Mouse (Mus musculus): ENCODE measurements around the gene Galnt14. TPM values are rescaled to one million over a fixed set of nuclear protein-coding genes. Genes with fewer than 3 reads are reported as not detected.

Galnt14 gene
- polyA plus RNA-seq, 1 experiment from 2014 or later: 5.6 TPM

DNA sequence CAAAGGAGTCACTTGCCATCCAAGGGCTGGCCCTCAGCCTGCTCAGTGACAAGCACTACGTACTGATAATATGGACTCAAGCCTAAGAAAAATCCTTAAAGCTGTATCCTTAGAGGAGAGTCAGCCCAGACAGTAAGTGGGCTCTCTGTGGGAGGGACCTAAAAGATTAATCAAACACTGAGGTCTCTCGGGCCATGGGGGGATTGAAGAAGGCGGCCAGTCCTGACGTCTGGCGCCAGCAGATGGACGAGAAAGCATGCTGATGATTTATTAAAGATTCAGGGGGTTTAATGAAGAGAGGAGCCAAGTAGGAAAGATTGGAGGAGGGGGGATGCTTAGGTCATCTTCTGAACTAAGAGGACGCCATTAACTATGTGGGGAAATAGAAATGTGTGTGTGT lies 162.1 kb downstream of the Galnt14 start:
- ATAC-seq (ENCODE audit: low read depth): peak; percentile 30; the same call in 1 of the 2 replicates
- Histone ChIP-seq H3K9me3 (ENCODE audit: control insufficient read depth, low read length) (no peaks in the 10 kb centered on the region), H3K36me3 (ENCODE audit: control insufficient read depth, insufficient read depth, low read length) (no peaks in the 10 kb centered on the region), H3K27me3 (replicated peaks; ENCODE audit: control insufficient read depth, insufficient read depth, low read length) (no peaks in the 10 kb centered on the region), H3K4me2 (ENCODE audit: low read depth, low read length) (no peak overlapping the region), H3K4me1 (ENCODE audit: control insufficient read depth, insufficient read depth, low read length) (no peaks in the 10 kb centered on the region), H3K4me3 (ENCODE audit: low read depth, low read length) (no peak overlapping the region), H3K9ac (ENCODE audit: low read depth, low read length) (no peak overlapping the region), H3K27ac (replicated peaks; ENCODE audit: low read depth, low read length) (no peak overlapping the region)
- no peak for DNase-seq (ENCODE audit: low spot score)
- WGBS: 63% methylated on average over 7 of the region's 7 CpGs

DNA sequence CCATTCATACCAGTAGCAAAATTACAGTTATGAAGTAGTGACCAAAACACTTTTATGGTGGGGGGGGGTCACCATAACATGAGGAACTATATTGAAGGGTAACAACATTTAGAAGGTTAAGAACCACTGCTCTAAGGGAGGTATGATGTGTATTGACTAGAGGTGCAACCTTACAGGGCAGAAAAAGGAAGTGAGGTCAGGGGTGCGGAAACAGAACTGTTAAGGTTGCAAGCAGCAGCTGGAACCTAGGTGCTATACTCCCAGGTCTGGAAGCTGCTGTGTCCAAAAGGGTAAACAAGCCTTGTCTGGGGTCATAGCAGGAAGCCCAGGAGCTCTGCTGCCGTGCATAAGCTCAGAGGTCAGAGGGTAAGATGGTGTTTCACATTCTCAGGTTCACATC lies 162.8 kb downstream of the Galnt14 start:
- Histone ChIP-seq H3K4me2 (ENCODE audit: low read depth, low read length) (no peak overlapping the region), H3K27me3 (replicated peaks; ENCODE audit: control insufficient read depth, insufficient read depth, low read length) (no peaks in the 10 kb centered on the region), H3K36me3 (ENCODE audit: control insufficient read depth, insufficient read depth, low read length) (no peaks in the 10 kb centered on the region), H3K4me3 (ENCODE audit: low read depth, low read length) (no peak overlapping the region), H3K27ac (replicated peaks; ENCODE audit: low read depth, low read length) (no peak overlapping the region), H3K9ac (ENCODE audit: low read depth, low read length) (no peak overlapping the region), H3K9me3 (ENCODE audit: control insufficient read depth, low read length) (no peaks in the 10 kb centered on the region), H3K4me1 (ENCODE audit: control insufficient read depth, insufficient read depth, low read length) (no peaks in the 10 kb centered on the region)
- no peak for DNase-seq (ENCODE audit: low spot score)
- no peak for ATAC-seq (ENCODE audit: low read depth)
- 52% methylated on average over 2 of the region's 2 CpGs for WGBS

- H3K4me2 ChIP-seq (ENCODE audit: low read depth, low read length): no peak overlapping the region
- H3K27ac ChIP-seq (replicated peaks; ENCODE audit: low read depth, low read length): no peak overlapping the region
- no peak overlapping the region for H3K9ac ChIP-seq (ENCODE audit: low read depth, low read length)
- 86% methylated on average over 9 of the region's 9 CpGs for WGBS
- ATAC-seq (ENCODE audit: low read depth): no peak
- no peak for DNase-seq (ENCODE audit: low spot score)
- no peaks in the 10 kb centered on the region for H3K4me1 ChIP-seq (ENCODE audit: control insufficient read depth, insufficient read depth, low read length)
- no peaks in the 10 kb centered on the region for H3K27me3 ChIP-seq (replicated peaks; ENCODE audit: control insufficient read depth, insufficient read depth, low read length)
- no peak overlapping the region for H3K4me3 ChIP-seq (ENCODE audit: low read depth, low read length)
- no peaks in the 10 kb centered on the region for H3K9me3 ChIP-seq (ENCODE audit: control insufficient read depth, low read length)
- H3K36me3 ChIP-seq (ENCODE audit: control insufficient read depth, insufficient read depth, low read length): no peaks in the 10 kb centered on the region
Observed at GRCm38 (mm10) chr17:73541911-73542310, 168.3 kb downstream of the Galnt14 start.

- H3K36me3 ChIP-seq (ENCODE audit: control insufficient read depth, insufficient read depth, low read length): no peaks in the 10 kb centered on the region
- no peak for ATAC-seq (ENCODE audit: low read depth)
- H3K9ac ChIP-seq (ENCODE audit: low read depth, low read length): no peak overlapping the region
- no peak overlapping the region for H3K4me3 ChIP-seq (ENCODE audit: low read depth, low read length)
- no peak overlapping the region for H3K4me2 ChIP-seq (ENCODE audit: low read depth, low read length)
- no peaks in the 10 kb centered on the region for H3K9me3 ChIP-seq (ENCODE audit: control insufficient read depth, low read length)
- no peak for DNase-seq (ENCODE audit: low spot score)
- 33% methylated on average over 1 of the region's 1 CpGs for WGBS
- H3K27me3 ChIP-seq (replicated peaks; ENCODE audit: control insufficient read depth, insufficient read depth, low read length): no peaks in the 10 kb centered on the region
- no peak overlapping the region for H3K27ac ChIP-seq (replicated peaks; ENCODE audit: low read depth, low read length)
- no peaks in the 10 kb centered on the region for H3K4me1 ChIP-seq (ENCODE audit: control insufficient read depth, insufficient read depth, low read length)
Observed at GRCm38 (mm10) chr17:73541233-73541570, 169.1 kb downstream of the Galnt14 start.

GRCm38 (mm10) chr17:73540409-73541232 lies 169.6 kb downstream of the Galnt14 start:
- no peak overlapping the region for H3K27ac ChIP-seq (replicated peaks; ENCODE audit: low read depth, low read length)
- 19% methylated on average over 14 of the region's 14 CpGs for WGBS
- no peak overlapping the region for H3K4me2 ChIP-seq (ENCODE audit: low read depth, low read length)
- no peaks in the 10 kb centered on the region for H3K27me3 ChIP-seq (replicated peaks; ENCODE audit: control insufficient read depth, insufficient read depth, low read length)
- no peaks in the 10 kb centered on the region for H3K36me3 ChIP-seq (ENCODE audit: control insufficient read depth, insufficient read depth, low read length)
- peak; percentile 72 for DNase-seq (ENCODE audit: low spot score)
- no peaks in the 10 kb centered on the region for H3K9me3 ChIP-seq (ENCODE audit: control insufficient read depth, low read length)
- no peaks in the 10 kb centered on the region for H3K4me1 ChIP-seq (ENCODE audit: control insufficient read depth, insufficient read depth, low read length)
- ATAC-seq (ENCODE audit: low read depth): peak; percentile 28; the same call in 1 of the 2 replicates
- H3K4me3 ChIP-seq (ENCODE audit: low read depth, low read length): no peak overlapping the region
- H3K9ac ChIP-seq (ENCODE audit: low read depth, low read length): no peak overlapping the region

GRCm38 (mm10) chr17:73531896-73532295 lies 178.4 kb downstream of the Galnt14 start:
- Histone ChIP-seq H3K36me3 (ENCODE audit: control insufficient read depth, insufficient read depth, low read length) (no peaks in the 10 kb centered on the region), H3K27me3 (replicated peaks; ENCODE audit: control insufficient read depth, insufficient read depth, low read length) (no peaks in the 10 kb centered on the region), H3K9ac (ENCODE audit: low read depth, low read length) (no peak overlapping the region), H3K4me2 (ENCODE audit: low read depth, low read length) (no peak overlapping the region), H3K9me3 (ENCODE audit: control insufficient read depth, low read length) (no peaks in the 10 kb centered on the region), H3K4me1 (ENCODE audit: control insufficient read depth, insufficient read depth, low read length) (no peaks in the 10 kb centered on the region), H3K4me3 (ENCODE audit: low read depth, low read length) (no peak overlapping the region), H3K27ac (replicated peaks; ENCODE audit: low read depth, low read length) (no peak overlapping the region)
- WGBS: 70% methylated on average over 2 of the region's 2 CpGs
- no peak for ATAC-seq (ENCODE audit: low read depth)
- no peak for DNase-seq (ENCODE audit: low spot score)

- DNase-seq (ENCODE audit: low spot score) (peak; percentile 13), ATAC-seq (ENCODE audit: low read depth) (no peak)
- no peak overlapping the region for H3K4me2 ChIP-seq (ENCODE audit: low read depth, low read length)
- H3K27ac ChIP-seq (replicated peaks; ENCODE audit: low read depth, low read length): no peak overlapping the region
- H3K9ac ChIP-seq (ENCODE audit: low read depth, low read length): no peak overlapping the region
- no peak overlapping the region for H3K4me3 ChIP-seq (ENCODE audit: low read depth, low read length)
- H3K9me3 ChIP-seq (ENCODE audit: control insufficient read depth, low read length): no peaks in the 10 kb centered on the region
- no peaks in the 10 kb centered on the region for H3K27me3 ChIP-seq (replicated peaks; ENCODE audit: control insufficient read depth, insufficient read depth, low read length)
- no peaks in the 10 kb centered on the region for H3K4me1 ChIP-seq (ENCODE audit: control insufficient read depth, insufficient read depth, low read length)
- no peaks in the 10 kb centered on the region for H3K36me3 ChIP-seq (ENCODE audit: control insufficient read depth, insufficient read depth, low read length)
- WGBS: 82% methylated on average over 7 of the region's 7 CpGs
Observed at GRCm38 (mm10) chr17:73522169-73522568, 188.1 kb downstream of the Galnt14 start.

GRCm38 (mm10) chr17:73519350-73519749 lies 190.9 kb downstream of the Galnt14 start:
- Histone ChIP-seq H3K4me3 (ENCODE audit: low read depth, low read length) (no peak overlapping the region), H3K4me2 (ENCODE audit: low read depth, low read length) (no peak overlapping the region), H3K27me3 (replicated peaks; ENCODE audit: control insufficient read depth, insufficient read depth, low read length) (no peaks in the 10 kb centered on the region), H3K9ac (ENCODE audit: low read depth, low read length) (no peak overlapping the region), H3K27ac (replicated peaks; ENCODE audit: low read depth, low read length) (no peak overlapping the region), H3K4me1 (ENCODE audit: control insufficient read depth, insufficient read depth, low read length) (no peaks in the 10 kb centered on the region), H3K36me3 (ENCODE audit: control insufficient read depth, insufficient read depth, low read length) (no peaks in the 10 kb centered on the region), H3K9me3 (ENCODE audit: control insufficient read depth, low read length) (no peaks in the 10 kb centered on the region)
- ATAC-seq (ENCODE audit: low read depth) (no peak), DNase-seq (ENCODE audit: low spot score) (no peak)
- 81% methylated on average over 5 of the region's 5 CpGs for WGBS

- ATAC-seq (ENCODE audit: low read depth) (no peak), DNase-seq (ENCODE audit: low spot score) (no peak)
- no peaks in the 10 kb centered on the region for H3K9me3 ChIP-seq (ENCODE audit: control insufficient read depth, low read length)
- no peaks in the 10 kb centered on the region for H3K27me3 ChIP-seq (replicated peaks; ENCODE audit: control insufficient read depth, insufficient read depth, low read length)
- H3K36me3 ChIP-seq (ENCODE audit: control insufficient read depth, insufficient read depth, low read length): no peaks in the 10 kb centered on the region
- WGBS: 60% methylated on average over 1 of the region's 1 CpGs
- H3K9ac ChIP-seq (ENCODE audit: low read depth, low read length): no peak overlapping the region
- H3K4me3 ChIP-seq (ENCODE audit: low read depth, low read length): no peak overlapping the region
- H3K4me2 ChIP-seq (ENCODE audit: low read depth, low read length): no peak overlapping the region
- H3K27ac ChIP-seq (replicated peaks; ENCODE audit: low read depth, low read length): no peak overlapping the region
- no peaks in the 10 kb centered on the region for H3K4me1 ChIP-seq (ENCODE audit: control insufficient read depth, insufficient read depth, low read length)
Observed at GRCm38 (mm10) chr17:73518359-73518758, 191.9 kb downstream of the Galnt14 start.
